Mouse (Mus musculus): Measurements from ENCODE around the gene Rpl36-ps4.

DNA sequence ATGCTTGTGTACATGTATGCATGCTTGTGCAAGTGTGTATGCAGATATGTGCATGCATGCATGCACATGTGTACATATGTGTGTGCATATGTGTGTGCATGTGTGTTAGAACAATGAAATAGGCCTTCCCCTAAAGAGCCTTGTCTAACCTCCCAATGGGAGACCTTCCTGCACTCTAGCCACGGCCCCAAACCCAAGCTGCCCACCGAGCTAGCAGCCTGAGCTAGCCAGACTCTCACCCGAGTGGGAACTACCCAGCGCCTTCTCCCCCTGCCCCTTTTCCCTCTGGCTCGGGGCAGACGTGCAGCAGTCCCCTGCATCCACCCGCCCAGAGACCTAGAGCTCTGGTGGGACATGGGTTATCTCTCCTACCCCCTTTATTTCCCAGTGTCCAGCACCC lies 47.3 kb upstream of the Rpl36-ps4 start:
- TF ChIP-seq EP300 (optimal IDR thresholded peaks at IDR 0.05): no peak
- TF ChIP-seq CTCF (IDR thresholded peaks at IDR 0.05; ENCODE audit: low read depth): no peak
